Mouse (Mus musculus) lung, postnatal 25 days (tissue): ENCODE data around the gene Pitpna.
"Not testable (repeated sequence)": the region's sequence is repeated elsewhere in the genome, so short reads cannot be mapped to it uniquely, and the experiment has no call there.

Experiments used
- DNase-seq: peaks from one replicate; pipeline ENCODE4 v3.0.0; 2022; ENCODE audit warnings: low spot score

The Pitpna gene

DNA sequence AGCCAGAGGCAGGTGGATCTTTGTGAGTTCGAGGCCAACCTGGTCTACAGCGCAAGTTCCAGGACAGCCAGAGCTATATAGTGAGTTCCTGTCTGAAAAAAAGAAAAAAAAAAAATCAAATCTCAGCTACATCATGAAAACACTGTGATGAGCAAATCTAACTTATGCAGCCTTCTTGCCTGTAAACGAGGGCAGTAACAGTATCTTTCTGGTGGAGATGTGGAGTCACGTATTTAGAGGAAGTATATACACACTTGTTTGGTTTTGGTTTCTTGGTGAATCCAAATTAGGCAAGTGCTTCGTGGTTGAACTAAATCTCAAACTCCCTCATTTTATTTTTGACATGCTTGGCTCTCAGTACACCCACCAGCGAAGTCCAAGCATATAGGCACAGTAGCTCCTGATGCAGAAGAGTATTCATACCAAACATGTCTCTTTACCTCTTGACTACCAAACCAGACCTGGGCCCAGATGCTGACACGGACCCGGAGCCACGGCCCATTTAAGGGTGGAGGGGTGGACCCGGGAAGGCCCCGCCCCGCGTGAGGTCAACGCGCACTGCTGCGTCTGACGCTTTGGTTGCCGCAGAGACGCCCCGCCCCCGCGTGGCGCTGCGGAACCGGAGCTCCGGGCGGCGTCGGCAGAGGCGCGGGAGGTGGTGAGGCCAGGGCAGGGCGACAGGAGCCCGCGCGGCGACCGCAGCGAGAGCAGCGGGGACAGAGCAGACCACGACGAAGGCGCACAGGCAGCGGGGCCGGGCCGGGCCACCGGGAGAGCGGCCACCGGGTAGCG is at the start of gene Pitpna:
Gene Pitpna (plus strand): TSS at position 605 of the 792 bp plus-strand sequence.
- DNase-seq: peak; percentile 96

DNA sequence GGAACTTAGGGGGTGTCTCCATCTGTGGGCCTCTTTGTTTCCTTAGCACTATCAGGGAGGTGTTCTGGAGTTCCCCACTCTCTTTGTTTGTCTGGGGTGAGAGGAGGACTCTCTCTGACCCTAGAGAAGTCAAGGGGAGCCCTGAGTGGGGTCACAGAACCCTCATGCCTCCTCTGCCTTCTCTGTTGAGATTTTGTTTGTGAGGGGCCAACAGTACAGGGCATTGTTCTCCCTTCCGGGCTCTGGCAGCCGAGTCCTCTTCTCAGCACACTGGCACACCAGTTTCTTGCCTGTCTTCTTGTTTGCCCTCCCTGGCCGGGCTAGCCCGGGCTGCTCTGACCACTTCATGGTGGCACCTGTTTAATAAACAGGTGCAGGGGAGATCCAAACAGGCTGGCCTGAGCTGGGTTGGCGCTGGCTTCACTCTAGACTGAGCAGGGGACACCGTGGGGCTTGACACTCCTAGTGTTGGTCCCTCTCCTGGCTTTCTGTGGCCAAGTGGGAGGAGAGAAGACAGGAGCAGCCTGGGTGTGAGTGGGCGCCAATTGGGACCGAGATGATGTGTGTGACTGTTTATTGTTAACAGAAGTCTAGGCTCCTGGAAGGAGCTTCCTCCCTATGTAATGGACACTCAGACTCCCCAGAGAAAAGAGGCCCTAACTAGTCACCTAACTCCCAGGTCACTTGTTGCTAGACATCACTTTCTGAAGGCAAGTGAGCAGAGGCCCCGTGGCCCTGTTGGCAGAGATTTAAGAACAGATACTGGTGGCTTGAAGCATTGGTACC is 49.5 kb upstream of the Pitpna start:
- DNase-seq: no peak

DNA sequence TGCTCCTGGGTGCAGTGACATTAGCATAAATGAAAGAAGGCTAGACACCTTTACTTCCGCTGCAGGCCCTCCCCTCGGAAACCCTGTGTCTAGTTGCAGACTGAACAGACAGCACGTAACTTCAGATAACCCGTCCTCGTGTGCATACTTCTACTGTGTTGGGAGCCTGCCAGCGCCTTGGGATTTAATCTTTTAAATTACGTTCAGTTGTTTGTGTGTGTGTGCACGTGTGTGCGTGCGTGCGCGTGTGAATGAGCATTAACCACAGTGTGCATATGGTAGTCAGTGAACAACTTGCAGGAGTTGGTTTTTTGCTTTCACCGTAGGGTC is 49.0 kb upstream of the Pitpna start:
- no peak for DNase-seq

DNA sequence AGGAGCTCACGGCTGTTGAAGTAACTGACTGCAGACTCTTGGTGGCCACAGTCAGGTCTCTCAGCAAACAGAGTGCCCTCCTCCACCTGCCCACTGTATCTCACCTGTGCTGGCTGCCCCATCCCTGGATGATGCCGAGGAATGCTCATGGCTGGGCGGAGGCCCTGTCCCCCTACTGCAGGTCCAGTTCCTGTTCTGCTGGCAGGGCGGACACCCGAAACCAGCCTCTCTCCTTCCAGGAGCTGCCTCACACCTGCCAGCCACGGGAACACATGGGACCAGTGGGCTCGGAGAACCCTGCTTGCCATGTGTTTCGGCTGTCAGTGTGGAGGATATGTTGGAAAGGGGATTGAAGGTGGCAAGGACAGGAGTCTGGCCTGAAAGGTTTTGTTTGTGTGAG is 47.7 kb upstream of the Pitpna start:
- no peak for DNase-seq

DNA sequence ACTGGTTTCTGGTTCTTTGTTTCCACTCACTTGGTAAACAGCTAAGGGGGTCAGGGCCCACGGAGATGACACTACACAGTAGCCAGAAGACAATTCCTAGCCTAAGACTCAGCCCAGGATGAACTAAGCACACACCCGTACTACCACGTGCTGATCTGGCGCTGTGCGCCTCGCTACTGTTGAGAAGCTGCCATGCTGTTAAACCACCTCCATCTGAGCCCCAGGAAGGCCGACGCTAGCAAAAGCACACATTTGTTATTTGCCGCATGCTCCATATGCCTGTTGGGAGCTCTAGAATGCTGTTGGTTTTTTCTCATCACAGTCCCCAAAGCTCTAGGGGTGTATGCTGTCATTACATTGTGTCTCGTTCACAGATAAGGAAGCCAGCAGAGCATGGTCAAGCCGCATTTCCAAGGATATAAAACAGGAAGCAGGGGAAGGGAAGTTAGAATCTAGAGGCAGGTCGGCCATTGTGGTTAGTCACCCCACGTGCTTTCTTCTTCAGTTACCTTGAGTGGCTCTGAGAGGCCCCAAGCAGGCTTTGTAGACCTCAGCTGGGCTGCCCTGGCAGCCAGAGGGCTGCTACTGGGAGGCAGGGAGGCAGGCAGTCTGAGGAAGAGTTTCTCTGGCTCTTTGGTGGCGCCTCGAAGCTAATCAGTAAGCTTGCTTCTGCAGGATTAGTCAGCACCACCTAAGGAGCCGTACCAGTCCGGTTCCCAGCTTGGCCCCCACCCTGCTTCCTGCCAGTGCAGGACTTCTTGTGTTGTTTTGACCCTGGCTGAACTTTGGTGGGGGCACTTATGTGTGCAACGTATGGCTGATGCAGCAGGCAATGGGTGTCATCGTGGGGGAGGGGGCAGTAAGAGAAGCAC is 47.0 kb upstream of the Pitpna start:
- DNase-seq: no peak

DNA sequence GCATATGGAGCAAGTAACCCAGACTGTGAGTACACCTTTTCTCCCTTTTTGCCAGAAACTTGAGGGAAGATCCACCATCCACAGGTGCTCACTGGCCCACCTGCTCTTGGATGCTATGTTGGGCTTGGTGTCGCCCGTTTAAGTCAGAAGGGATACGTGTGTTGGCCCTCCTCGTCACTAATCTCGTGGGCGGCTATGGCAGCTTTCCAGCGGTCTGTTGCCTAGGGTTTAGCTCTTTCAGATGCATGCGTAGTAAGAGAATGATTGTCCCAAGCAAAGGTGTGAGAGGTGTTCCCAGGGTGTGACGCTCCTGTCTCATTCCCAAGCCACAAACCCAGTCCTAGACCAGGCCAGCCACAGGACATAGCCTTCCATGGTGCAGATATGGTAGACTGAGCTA is 43.2 kb upstream of the Pitpna start:
- DNase-seq: no peak

DNA sequence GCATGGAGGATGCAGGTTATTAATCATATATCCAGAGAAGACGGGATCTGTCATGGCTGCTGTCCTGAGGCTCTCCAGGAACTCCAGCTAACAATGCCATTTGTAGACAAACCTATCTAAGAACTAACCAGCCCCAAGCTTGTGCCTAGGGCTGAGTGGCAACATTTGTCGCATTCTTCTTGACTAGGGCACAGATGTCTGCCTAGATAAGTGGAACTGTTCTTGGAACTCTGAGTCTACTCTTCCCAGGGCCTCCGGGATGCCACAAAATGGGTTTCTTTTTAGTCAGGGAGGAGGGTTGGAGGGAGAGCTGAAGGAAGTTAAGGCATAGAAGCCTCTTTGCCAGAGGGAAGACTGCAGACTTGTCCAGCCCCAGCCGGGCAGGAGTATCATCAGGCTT is 41.8 kb upstream of the Pitpna start:
- no peak for DNase-seq

DNA sequence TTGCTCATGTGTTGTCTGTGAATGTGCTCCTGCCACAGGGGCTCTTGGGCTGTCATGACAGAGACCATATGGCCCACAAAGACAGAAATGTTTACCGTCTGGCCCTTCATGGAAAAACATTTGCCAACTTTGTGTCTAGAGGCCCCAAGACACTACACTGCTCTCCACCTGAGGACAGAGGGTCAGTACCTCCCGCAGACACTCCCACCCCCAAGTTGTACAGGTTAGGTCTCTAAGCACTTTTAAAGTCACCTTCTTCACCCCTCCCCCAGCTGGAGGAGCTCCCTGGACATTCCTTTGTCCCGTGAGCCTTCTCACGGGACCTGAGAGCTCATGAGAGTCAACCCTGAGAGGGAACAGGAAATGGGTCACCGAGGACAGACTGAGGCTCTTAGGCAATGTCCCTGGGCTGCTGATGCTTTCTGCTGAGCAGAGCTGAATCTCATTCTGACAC is 38.2 kb upstream of the Pitpna start:
- DNase-seq: peak; percentile 87

DNA sequence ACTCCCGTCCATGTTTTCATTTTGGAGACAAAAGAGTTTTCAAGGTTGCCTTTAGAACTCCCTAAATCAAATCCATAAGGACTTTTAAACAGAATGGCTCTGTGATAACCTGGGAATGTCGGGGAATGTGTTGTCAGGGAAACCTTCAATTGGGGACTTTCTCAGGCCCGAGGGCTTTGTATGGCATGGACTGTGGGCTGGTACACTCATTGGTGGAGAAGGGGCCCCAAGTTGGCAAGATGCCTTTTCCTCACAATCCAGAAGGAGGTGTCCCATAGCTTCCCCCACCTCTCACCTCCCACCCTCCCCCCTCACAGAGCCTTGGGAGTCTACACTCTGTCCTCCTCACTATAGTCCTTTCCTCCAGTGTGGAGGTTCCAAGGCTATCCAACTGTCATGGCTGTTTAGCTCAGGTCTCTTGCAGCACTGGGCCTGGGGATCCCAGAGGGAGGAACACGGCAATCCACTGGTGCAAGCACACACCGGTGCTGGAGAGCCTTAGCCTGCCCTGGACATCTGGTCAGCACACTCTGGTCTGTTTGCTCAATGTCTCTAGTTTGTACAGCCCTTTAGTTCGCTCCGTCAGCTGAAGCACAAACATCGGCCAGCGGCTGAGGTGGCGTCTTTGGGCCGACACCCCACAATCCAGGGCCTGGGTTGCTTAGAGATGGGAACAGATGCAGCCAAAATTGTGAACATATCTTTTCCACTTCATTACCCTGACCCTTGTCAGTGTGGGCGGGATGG is 37.5 kb upstream of the Pitpna start:
- peak; percentile 83 for DNase-seq

DNA sequence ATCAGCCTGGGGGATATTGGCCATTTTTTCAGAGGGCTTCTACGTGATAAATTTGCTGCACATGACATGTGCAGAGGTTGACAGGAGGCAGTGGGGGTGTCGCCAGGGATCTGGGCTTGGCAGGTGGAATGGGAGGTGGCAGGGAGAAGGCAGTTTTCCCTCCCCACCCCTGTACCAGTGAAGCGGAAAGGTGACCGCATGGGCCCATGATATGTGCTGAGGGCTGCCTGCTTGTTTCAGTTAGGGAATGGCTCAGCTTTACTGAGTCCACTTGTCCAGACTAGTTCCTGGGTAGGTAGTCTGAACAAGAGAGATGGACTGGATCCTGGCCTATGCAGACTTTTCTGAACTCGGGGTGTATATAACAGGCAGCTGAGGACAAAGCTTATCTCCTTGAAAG is 36.6 kb upstream of the Pitpna start:
- DNase-seq: no peak

DNA sequence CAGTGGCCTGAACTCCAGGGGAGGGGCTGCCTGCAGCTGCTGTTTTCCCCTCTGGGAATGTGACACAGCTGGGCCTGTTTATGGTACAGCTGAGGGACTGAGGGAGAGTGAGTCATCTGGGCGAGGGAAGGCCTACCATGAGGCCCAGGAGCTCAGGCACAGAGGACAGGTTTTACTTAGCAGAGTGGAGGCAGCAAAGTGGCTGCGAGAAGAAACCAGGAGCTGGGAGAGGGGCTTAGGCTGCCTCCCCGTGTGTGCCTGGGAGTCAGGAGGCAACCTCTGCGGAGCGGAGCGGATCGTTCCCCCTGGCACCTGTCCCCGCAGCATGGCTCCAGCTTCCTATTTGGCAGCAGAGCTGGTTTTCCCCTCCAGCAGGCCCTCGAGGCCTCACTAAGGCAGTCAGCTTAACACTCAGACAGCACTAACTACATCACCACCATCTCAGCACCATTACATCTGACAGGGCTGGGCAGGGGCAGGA is 35.9 kb upstream of the Pitpna start:
- no peak for DNase-seq

DNA sequence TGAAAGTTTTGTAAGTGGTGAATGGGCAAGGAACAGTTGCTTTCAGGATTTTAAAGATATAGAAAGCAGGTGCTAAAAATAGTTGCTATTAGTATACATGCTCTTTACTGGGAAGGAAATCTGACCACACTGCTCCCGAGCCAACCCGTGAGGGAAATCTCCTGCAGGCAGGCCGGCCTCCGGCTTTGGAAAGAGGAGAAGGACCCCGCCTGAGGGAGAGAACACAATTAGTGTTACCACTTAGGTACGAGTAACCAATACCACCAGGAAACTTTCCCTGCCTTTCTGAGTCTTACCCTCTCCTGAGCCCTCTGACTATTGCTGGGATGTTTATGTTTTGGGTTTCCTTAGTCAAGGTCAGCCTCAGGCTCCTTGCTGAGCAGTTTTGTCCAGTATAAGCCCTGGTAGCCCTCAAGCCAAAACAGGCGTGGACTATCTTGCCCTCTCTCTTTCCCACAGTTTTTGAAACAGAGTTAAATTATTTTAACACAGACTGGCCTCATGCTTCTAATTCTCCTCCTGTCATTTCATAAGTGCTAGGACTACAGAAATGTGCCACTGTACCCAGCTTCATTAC is 34.9 kb upstream of the Pitpna start:
- DNase-seq: no peak

DNA sequence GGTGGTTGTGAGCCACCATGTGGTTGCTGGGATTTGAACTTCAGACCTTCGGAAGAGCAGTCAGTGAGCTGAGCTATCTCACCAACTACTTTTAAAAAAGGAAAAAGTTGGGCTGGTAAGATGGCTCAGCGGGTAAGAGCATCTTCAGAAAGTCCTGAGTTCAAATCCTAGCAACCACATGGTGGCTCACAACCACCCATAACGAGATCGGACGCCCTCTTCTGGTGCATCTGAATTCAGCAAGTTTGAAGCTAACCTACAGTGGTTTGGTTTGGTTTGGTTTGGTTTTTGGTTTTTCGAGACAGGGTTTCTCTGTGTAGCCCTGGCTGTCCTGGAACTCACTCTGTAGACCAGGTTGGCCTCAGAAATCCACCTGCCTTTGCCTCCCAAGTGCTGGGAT is 31.9 kb upstream of the Pitpna start:
- DNase-seq: not testable (repeated sequence)

DNA sequence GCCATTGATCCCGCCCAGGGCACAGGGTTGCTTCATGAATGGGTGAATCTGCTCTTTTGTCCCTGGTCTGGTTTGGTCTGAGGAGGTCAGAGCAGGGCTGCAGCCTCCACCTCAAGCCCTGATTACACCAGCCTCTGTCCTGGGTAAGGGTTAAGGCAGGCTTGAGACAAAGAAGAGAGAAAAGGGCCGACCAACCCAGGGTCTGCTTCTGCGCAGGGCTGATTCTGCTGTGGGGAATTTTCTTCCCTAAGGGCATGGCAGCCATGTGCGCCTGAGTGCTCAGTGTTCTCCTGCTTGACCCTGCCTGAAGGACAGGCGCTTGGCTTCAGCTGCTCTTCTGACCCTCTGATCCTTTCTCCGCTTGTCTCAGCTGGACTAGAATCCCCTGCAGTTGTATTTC is 30.8 kb upstream of the Pitpna start:
- DNase-seq: no peak

DNA sequence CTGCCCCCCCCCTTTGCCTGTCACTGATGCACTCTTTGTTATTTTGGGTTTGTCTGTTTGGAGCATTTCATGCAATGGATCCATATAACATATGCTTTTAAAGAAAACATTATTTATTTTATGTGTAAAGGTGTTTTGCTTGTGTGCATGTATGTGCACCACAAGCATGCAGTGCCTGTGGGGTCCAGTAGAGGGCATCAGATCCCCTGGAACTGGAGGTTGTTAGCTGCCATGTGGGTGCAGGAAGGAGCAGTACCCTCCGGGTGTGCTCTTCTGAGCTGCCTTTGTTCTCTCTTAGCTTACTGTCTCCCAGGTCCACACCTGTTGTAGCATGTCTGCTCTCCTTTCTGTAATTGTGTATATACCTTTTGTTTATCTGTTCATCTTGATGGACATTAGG is 29.8 kb upstream of the Pitpna start:
- no peak for DNase-seq

DNA sequence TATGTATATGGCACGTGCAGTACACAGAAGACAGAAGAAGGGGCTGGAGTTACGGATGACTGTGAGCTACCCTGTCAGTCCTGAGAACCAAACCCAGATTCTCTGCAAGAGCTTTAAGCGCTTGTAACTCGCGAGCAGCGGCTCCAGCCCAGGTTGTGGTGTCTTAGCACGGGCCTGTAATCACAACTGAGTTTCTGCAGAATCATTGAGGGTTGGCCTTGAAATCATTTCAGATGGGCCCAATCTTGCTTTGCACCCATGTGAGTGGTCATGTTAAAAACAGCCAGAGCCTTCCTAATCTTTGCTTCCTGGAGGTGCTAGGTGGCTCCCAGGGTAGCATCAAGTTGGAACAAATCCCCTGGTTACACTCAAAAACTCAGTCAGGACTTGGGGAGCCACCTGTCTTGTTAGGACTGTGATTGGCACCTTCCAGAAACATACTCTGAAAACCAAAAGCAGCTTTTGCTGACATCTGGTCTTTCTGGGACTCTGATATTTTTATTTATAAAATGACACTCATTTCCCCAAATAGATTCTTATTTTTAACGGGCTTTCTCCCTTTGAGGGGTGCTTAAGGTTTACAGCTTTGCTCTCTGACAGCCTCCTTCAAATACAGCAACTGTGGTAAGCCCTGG is 27.9 kb upstream of the Pitpna start:
- DNase-seq: no peak

DNA sequence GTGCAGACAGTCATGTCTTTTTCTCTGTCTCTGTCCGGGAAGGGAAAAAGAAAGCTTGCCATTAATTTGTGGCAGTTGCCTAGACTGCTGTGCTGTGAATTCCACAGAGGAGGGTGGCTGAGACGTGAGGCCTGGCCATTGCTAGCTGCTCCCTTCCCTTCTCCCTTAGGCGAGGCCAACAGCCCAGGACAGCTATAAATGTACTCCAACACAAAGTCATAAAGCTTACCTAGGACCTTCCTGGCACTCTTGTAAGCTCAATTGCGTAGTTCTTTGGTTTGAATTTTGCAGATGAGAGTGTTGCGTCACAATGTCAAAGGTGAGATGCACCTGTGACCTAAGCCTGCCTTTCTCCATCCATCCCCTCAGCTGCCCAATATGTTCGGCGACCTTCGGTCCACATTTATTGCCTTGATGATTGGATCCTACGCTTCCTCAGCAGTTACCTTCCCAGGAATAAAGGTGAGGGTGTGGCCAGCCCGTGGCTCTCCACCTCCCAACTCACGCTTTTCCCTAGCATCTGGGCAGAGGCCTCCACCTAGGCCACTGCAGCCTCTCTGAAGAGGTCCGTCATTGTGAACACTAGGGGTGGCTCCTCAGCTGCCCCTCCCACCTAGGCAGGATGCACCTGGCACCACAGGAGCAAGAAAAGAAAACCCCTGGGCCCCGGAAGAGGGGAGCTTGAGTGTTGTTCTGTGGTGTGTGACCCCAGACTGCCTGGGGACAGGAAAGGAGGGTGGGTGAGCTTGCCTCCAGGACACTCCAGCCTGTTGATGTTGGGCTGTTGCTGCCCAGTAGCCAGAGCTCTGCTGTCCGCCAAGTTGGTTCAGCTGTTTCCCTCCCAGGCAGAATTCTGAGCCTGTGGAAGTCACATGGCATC is 27.1 kb upstream of the Pitpna start:
- no peak for DNase-seq

DNA sequence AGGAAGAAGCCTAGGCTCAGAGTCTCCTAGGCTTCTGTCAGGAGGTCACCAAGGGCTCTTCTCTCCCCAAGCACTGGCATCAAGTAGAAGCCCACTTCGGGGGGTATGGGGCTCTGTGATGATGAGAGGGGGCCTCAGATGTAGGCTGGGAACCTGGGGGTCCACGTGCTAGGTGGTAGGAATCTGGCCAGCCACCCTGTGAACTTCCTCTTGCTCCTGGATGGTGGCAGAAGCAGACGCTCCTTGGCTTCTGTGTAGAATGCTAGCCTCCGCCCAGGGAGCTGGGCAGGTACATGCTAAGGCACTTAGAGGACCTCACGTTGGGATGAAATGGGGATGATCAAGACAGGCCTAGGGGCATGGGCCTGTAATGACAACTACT is 26.5 kb upstream of the Pitpna start:
- DNase-seq: no peak

DNA sequence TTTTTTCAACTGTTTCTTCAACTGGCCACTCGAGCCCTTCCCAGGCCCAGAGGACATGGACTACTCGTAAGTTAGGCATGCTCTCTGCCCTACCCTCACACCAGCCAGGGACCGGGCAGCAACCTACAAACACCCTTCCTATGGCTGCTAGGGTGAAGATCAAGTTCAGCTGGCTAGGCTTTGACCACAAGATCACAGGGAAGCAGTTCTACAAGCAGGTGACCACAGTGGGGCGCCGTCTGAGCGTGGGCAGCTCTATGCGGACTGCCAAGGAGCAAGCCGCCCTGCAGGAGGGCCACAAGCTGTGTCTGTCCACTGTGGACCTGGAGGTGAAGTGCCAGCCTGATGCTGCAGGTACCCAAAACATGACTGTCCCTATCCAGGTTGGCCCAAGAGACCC is 25.1 kb upstream of the Pitpna start:
- DNase-seq: no peak
